Mouse (Mus musculus) liver, embryonic 11.5 days (tissue): ENCODE results near the gene Ptov1. TPM values are rescaled to one million over a fixed set of nuclear protein-coding genes. Genes with fewer than 3 reads are reported as not detected.

Experiments
- ATAC-seq: fragments of 200-750 bp; cut with Nextera tagmentation; replicated peaks from 2 replicates; pipeline ENCODE4 v1.8.0; 2017; ENCODE audit warnings: moderate number of reproducible peaks, mild to moderate bottlenecking, moderate TSS enrichment, moderate library complexity; ENCODE audit not compliant: low FRiP score
- DNase-seq: peaks from one replicate; pipeline ENCODE4 v3.0.0-alpha.2; 2017; ENCODE audit warnings: low spot score
- H3K27ac ChIP-seq: fragments of 300-500 bp; sonication (generic); 2 replicates; pipeline ENCODE4 v1.5.1; 2014; ENCODE audit warnings: mild to moderate bottlenecking, low read depth, low read length, control low read depth
- H3K27me3 ChIP-seq: fragments of 300-500 bp; sonication (generic); replicated peaks from 2 replicates; pipeline ENCODE4 v1.6.1; 2014; ENCODE audit warnings: low read length, mixed read lengths; ENCODE audit not compliant: control insufficient read depth, insufficient read depth
- H3K36me3 ChIP-seq: fragments of 300-500 bp; sonication (generic); 2 replicates; pipeline ENCODE4 v1.6.1; 2014; ENCODE audit warnings: mild to moderate bottlenecking, low read length, moderate library complexity, mixed read lengths; ENCODE audit not compliant: control insufficient read depth, insufficient read depth
- H3K4me1 ChIP-seq: fragments of 300-500 bp; sonication (generic); replicated peaks from 2 replicates; pipeline ENCODE4 v1.6.1; 2014; ENCODE audit warnings: low read length, mixed read lengths; ENCODE audit not compliant: control insufficient read depth, insufficient read depth
- H3K4me2 ChIP-seq: fragments of 300-500 bp; sonication (generic); 2 replicates; pipeline ENCODE4 v1.6.1; 2014; ENCODE audit warnings: mild to moderate bottlenecking, control low read depth, moderate library complexity
- H3K4me3 ChIP-seq: fragments of 300-500 bp; sonication (generic); 2 replicates; pipeline ENCODE4 v1.5.1; 2014; ENCODE audit warnings: low read depth, low read length, control low read depth
- H3K9ac ChIP-seq: fragments of 300-500 bp; sonication (generic); 2 replicates; pipeline ENCODE4 v1.6.1; 2014; ENCODE audit warnings: low read depth, low read length, control low read depth
- H3K9me3 ChIP-seq: fragments of 300-500 bp; sonication (generic); 2 replicates; pipeline ENCODE4 v1.6.1; 2016; ENCODE audit warnings: low read length, inconsistent platforms, mixed read lengths; ENCODE audit not compliant: control insufficient read depth
- WGBS: fragments of 180-500 bp; shearing (Covaris S2); extraction: QIAGEN DNeasy Blood & Tissue Kit; methylation state at CpG from one replicate; pipeline ENCODE4 v1.1.7; 2014; 5-methylcytosine and 5-hydroxymethylcytosine counted together
- polyA plus RNA-seq: library from polyadenylated mRNA; unstranded; fragments of >200 nt; fragmentation: Nextera tagmentation; extraction: Ambion mirVana; gene quantifications from 2 replicates; pipeline ENCODE4 v1.2.1, GENCODE M21; 2014

Gene Ptov1
- polyA plus RNA-seq, 1 experiment from 2014 or later = 162 TPM

- H3K27me3 ChIP-seq = no peaks in the 10 kb centered on the region
- DNase-seq (no peak), ATAC-seq (no peak)
- peaks cover 8% of the 10 kb centered on the region; the same call in 1 of the 2 replicates for H3K36me3 ChIP-seq
- peak overlapping the region; percentile 93 for H3K4me2 ChIP-seq
- H3K4me3 ChIP-seq = peak overlapping the region; percentile 62
- peak overlapping the region; percentile 84 for H3K9ac ChIP-seq
- WGBS = 28% methylated on average over 26 of the region's 26 CpGs
- peak overlapping the region; percentile 97 for H3K27ac ChIP-seq
- peaks cover 52% of the 10 kb centered on the region for H3K4me1 ChIP-seq
- no peaks in the 10 kb centered on the region for H3K9me3 ChIP-seq
Measured at GRCm38 (mm10) chr7:44853596-44854355, 15.8 kb downstream of the Ptov1 start.

GRCm38 (mm10) chr7:44853065-44853464, 16.5 kb downstream of the Ptov1 start:
- peaks cover 8% of the 10 kb centered on the region; the same call in 1 of the 2 replicates for H3K36me3 ChIP-seq
- H3K9ac ChIP-seq = no peak overlapping the region; the same call in 1 of the 2 replicates
- 87% methylated on average over 2 of the region's 2 CpGs for WGBS
- H3K27ac ChIP-seq = no peak overlapping the region
- H3K9me3 ChIP-seq = no peaks in the 10 kb centered on the region
- peaks cover 47% of the 10 kb centered on the region for H3K4me1 ChIP-seq
- ATAC-seq (no peak), DNase-seq (no peak)
- H3K4me2 ChIP-seq = peak overlapping the region; percentile 93
- H3K27me3 ChIP-seq = no peaks in the 10 kb centered on the region
- H3K4me3 ChIP-seq = no peak overlapping the region

GRCm38 (mm10) chr7:44852259-44853027, 17.1 kb downstream of the Ptov1 start:
- no peak for ATAC-seq
- Histone ChIP-seq H3K27me3 (no peaks in the 10 kb centered on the region), H3K4me1 (peaks cover 45% of the 10 kb centered on the region), H3K4me2 (peak overlapping the region; percentile 93), H3K4me3 (no peak overlapping the region; the same call in 1 of the 2 replicates), H3K36me3 (peaks cover 8% of the 10 kb centered on the region; the same call in 1 of the 2 replicates), H3K9me3 (no peaks in the 10 kb centered on the region), H3K27ac (peak overlapping the region; percentile 45), H3K9ac (peak overlapping the region; percentile 38; the same call in 1 of the 2 replicates)
- 87% methylated on average over 36 of the region's 36 CpGs for WGBS
- DNase-seq = no peak

GRCm38 (mm10) chr7:44851625-44852234, 17.9 kb downstream of the Ptov1 start:
- WGBS = 85% methylated on average over 12 of the region's 12 CpGs
- H3K4me1 ChIP-seq = peaks cover 45% of the 10 kb centered on the region
- 0 out of 2 replicates have a peak overlapping the region, but pooled peaks have one; percentile 38 for H3K9ac ChIP-seq
- peak overlapping the region; percentile 89; the same call in 1 of the 2 replicates for H3K4me3 ChIP-seq
- ATAC-seq (no peak), DNase-seq (no peak)
- no peaks in the 10 kb centered on the region for H3K27me3 ChIP-seq
- H3K9me3 ChIP-seq = no peaks in the 10 kb centered on the region
- no peak overlapping the region for H3K27ac ChIP-seq
- peaks cover 10% of the 10 kb centered on the region; the same call in 1 of the 2 replicates for H3K36me3 ChIP-seq
- H3K4me2 ChIP-seq = peak overlapping the region; percentile 87; the same call in 1 of the 2 replicates

- H3K27me3 ChIP-seq = no peaks in the 10 kb centered on the region
- WGBS = 66% methylated on average over 8 of the region's 8 CpGs
- no peaks in the 10 kb centered on the region for H3K9me3 ChIP-seq
- H3K27ac ChIP-seq = peak overlapping the region; percentile 95
- ATAC-seq (no peak), DNase-seq (no peak)
- peak overlapping the region; percentile 96 for H3K9ac ChIP-seq
- peaks cover 17% of the 10 kb centered on the region; the same call in 1 of the 2 replicates for H3K36me3 ChIP-seq
- H3K4me3 ChIP-seq = peak overlapping the region; percentile 89
- H3K4me2 ChIP-seq = peak overlapping the region; percentile 87
- peaks cover 39% of the 10 kb centered on the region for H3K4me1 ChIP-seq
Measured at GRCm38 (mm10) chr7:44850789-44851624, 18.6 kb downstream of the Ptov1 start.

- Histone ChIP-seq H3K27ac (peak overlapping the region; percentile 95), H3K4me3 (peak overlapping the region; percentile 89), H3K36me3 (peaks cover 20% of the 10 kb centered on the region; the same call in 1 of the 2 replicates), H3K27me3 (no peaks in the 10 kb centered on the region), H3K9ac (peak overlapping the region; percentile 96), H3K9me3 (no peaks in the 10 kb centered on the region), H3K4me2 (peak overlapping the region; percentile 87), H3K4me1 (peaks cover 30% of the 10 kb centered on the region)
- peak; percentile 85 for DNase-seq
- 0% methylated on average over 33 of the region's 33 CpGs for WGBS
- peak; percentile 50 for ATAC-seq
Measured at GRCm38 (mm10) chr7:44850146-44850545, 19.4 kb downstream of the Ptov1 start.

- H3K9ac ChIP-seq = peak overlapping the region; percentile 96
- DNase-seq (peak; percentile 88), ATAC-seq (peak; percentile 62)
- H3K9me3 ChIP-seq = no peaks in the 10 kb centered on the region
- peaks cover 27% of the 10 kb centered on the region for H3K4me1 ChIP-seq
- H3K27me3 ChIP-seq = no peaks in the 10 kb centered on the region
- peaks cover 23% of the 10 kb centered on the region; the same call in 1 of the 2 replicates for H3K36me3 ChIP-seq
- WGBS = under 1% methylated on average over 41 of the region's 41 CpGs
- peak overlapping the region; percentile 87 for H3K4me2 ChIP-seq
- peak overlapping the region; percentile 95 for H3K27ac ChIP-seq
- peak overlapping the region; percentile 89 for H3K4me3 ChIP-seq
Measured at GRCm38 (mm10) chr7:44849416-44850111, 20.0 kb downstream of the Ptov1 start.
